Mouse (Mus musculus): ENCODE measurements at regions not wholly inside any gene's neighbourhood (a gene's known extent, or its start where the extent isn't known, plus 50 kb on each side); places are given as distances from the start of the nearest gene placed in this dataset.
A peak's percentile ranks its signal among the peaks of the same experiment; 100 is the strongest.
"Not testable (repeated sequence)": the region's sequence is repeated elsewhere in the genome, so short reads cannot be mapped to it uniquely, and the experiment has no call there.

DNA sequence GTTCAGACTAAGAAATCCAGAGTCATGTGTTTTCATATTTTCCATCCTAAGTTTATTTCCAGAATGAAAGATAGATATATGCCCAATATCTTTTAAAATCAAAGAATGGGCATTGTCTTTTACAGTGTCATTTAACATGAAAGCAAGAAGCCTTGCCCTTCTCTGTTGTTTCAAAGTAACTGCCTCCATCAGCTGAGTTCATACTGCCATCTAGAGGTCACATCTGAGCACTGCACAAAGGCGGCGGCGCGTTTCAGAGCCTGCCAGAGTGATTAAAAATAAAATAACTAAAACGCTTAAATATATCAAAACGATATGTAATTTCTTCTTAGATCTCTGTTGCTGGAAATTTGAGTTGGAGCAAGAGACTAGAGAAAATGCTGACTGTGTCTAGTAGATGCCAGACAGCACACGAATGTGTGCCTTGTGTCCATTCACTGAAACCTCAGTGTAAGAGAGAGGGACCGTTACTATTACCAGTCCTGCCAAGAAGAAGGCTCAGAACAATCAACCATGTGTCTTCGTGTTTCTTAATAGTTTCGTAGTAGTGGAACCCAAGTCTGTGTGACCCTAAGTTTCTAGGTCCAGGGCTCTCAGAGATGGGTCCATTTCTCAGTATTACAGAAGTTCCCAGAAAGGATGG is 123.0 kb upstream of the Daam1 start:
- peak; percentile 44 for DNase-seq (ENCODE audit: inconsistent ontology term)

DNA sequence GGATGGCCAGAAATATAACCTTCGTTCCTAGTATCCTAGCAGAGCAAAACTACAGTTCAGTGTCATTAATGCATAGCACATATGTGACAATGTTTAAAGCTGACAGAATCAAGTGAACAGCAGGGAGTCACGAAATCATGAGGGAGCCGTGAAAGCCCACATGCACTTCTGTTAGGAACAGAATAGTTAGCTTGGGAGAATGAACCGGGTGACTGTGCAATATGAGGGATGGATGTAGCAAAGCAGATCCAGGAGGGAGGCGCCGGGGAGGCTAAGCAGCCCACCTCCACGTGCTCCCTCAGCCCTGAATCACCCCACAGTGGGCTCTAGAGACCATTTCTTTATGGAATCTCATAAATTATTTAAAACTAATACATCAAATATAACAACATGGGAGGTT is 116.3 kb upstream of the Daam1 start:
- DNase-seq (ENCODE audit: inconsistent ontology term) = no peak

DNA sequence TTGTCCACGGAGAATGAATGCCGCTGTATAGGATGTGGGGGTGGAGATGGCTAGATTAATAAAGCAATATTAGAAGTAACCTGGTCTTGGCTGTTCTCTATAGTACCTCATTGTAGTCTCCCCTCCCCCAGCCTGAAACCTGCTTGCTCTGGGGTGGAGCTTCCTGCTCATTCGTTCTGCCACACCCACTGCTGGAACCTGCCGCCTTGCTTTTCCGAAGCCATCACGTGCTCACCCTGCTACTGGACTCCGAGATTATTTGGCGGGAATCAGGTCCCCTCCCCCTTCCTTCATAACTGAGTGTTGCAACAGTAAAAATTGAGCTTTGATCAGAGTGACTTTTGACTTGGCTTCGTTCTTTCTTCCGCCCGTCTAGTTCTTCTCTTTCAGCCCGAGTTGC is 112.5 kb upstream of the Daam1 start:
- not testable (repeated sequence) for DNase-seq (ENCODE audit: inconsistent ontology term)

DNA sequence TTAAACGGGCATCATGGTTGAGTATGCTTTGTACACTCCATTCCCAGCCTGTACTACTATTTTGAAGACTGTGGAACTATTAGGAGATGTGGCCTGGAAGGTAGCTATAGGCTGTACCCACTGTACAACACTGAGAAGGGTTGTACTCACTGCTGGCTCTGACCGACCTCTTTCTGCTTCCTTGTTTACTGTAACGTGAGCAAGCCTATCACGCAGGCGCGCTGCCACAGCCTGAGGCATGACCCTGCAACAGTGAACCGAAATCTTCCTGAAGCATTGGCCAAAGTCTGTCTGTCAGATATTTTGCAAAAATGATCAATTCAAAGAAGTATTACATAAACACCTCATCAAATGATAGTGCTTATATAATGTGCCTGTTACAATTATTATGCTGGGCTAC is 112.0 kb upstream of the Daam1 start:
- no peak for DNase-seq (ENCODE audit: inconsistent ontology term)

DNA sequence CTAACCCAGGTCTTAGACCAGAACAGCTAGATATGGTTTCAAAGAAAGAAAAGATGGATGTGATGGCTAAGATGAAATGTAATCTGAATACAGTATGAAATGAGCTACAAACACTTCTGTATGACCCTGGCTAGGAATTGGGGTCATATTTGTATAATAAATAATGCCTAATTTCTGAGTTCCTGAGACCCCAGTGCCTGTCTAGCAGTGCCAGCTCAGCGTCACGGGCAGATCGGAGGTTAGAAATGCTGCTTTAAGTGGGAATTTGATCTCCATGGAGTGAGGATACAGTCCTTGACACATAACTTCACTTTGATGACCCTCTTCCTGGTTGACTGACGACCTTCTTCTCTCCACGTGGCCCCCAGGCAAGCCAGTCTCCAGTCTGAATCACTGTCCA is 105.7 kb upstream of the Daam1 start:
- DNase-seq (ENCODE audit: inconsistent ontology term) = no peak

DNA sequence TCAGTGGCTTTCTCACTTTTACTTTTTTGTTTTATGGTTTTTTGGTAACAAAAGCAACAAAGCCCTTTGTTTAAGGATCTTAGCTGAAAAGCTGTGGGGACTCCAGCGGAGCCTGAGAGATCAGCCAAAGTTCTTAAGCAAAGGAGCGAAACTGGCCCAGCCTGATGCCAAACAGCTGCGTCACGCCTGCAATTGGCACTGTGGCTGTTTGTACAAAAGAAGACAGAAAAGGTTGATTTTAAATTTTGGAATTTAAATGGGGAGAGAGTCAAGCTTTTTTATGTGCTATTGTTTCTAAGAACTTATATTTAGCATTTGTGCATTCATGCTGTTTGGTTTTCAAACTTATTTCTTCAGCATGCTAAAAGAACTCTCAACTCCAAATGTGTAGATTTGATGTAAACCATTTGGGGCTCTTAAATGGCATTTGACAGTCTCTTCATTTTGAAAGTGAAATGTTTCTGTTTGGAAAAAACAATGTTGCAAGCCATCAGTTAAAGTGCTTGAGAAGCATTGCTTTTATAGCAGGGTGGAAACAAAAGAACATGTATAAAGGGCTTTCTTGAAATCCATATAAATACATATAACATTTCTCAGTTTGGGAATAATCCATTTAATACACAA is 105.1 kb upstream of the Daam1 start:
- peak; percentile 56 for DNase-seq (ENCODE audit: inconsistent ontology term)

DNA sequence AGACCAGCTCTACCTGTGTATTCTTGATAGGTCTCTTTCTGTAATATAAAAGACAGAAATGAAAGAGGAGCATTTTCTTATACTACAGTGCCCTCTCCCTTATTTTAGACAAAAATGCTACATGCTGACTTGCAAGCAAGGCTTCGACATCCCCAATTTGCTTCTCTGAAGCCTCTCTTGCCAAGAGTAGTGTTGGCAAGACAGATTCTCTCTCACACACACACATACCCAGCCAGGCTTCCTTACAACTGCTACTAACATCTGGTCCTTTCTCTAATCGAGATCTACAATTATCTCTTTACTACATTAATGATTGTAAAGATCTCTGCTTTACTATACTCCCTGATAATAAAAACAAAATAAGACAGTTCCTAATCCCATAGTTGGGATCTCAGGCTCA is 87.5 kb upstream of the Daam1 start:
- no peak for DNase-seq (ENCODE audit: inconsistent ontology term)

DNA sequence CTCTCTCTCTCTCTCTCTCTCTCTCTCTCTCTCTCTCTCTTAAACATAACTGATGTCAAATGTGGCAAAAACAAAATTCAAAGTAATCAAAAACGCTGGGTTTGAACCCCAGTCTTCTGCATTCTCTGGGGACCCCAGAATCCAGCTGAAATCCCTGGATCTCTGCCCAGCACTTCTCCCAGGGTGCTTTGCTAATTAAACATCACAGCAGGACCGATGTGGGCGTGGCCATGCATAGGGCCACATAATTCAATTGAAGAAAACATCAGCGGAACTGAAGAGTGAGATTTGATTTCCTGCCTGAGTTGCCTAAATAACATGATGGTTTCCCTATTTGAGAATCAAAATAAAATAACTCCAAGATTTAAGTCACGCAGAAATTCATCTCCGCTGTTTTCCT is 84.9 kb upstream of the Daam1 start:
- DNase-seq (ENCODE audit: inconsistent ontology term) = no peak

DNA sequence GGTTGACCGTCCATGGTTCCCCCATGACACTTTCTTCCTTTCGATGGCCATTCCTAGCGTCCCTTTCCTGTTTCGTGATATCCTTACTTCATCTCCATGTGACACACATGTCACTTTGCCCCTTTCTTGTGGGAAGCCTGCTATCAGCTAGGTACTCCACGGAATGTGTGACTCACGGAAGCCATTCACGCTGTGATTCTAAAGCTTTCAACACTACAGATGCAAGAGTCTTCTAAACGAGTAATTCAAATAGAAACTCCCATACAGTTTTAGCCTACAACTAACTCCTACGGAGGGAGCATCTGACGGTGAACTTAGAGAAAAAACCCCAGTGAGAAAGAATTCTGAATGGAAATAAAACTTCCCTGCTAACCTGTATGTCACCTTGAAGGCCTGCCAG is 83.5 kb upstream of the Daam1 start:
- no peak for DNase-seq (ENCODE audit: inconsistent ontology term)

DNA sequence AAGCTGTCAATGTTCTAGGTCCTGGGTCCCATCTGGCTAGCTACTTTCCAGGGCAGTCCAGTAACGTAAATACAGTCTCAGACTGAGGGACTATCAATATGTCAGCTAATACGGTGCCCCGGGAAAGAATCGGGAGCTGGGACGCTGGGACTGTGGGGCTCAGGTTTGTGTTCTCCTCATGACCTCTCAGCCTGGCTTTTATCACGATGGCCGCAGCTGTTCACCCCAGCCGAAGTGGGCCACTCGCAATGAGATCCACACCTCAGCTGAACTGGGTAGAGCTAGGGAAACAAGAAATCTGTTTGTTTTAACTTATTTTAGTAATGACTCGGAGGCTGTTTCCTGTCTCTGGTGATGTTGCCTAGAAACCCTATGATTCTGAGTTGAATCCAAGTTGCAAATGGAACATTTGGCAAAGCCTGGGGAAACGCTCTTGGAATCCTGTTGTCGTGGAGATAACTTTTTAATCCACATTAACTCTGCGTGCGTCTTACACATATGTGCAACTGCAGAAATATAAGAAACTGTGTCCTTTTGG is 83.0 kb upstream of the Daam1 start:
- DNase-seq (ENCODE audit: inconsistent ontology term) = peak; percentile 26

DNA sequence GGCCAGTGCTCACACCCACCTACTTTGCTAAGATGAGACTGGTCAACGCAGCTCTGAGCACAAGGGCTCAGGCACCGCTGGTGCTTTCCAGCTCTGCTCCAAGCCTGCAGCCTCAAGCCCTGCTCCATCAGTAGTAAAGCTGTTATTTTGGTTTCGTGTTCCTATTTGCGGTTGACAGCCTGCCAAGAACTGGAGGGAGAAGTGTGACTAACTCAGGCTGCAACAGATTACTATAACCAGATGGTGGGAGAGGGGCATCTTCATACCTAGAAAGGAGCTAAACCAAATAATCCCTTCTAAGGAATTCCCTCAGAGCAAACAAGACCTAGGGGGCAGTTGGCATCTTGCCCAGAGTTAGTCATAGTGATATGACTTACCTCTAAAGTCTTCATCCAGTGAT is 82.1 kb upstream of the Daam1 start:
- DNase-seq (ENCODE audit: inconsistent ontology term) = peak; percentile 63

DNA sequence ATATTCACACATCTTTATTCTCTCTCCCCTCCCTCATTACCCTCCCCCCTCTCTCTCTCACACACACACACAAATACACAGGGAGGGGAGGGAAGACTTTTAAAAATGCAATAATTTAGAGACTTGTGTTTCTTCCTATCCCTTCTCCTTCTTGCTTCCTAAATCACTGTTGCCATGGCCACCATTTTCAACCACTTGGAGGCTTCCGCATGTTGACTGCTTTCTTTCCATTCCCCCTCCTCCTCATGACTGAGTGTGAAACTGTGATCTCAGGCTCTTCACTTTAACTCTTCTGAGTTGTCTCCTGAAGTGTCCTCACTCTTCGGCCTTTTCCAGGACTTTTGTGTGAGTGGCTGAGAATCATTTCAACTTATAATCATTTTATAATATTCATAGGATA is 81.2 kb upstream of the Daam1 start:
- DNase-seq (ENCODE audit: inconsistent ontology term) = no peak

DNA sequence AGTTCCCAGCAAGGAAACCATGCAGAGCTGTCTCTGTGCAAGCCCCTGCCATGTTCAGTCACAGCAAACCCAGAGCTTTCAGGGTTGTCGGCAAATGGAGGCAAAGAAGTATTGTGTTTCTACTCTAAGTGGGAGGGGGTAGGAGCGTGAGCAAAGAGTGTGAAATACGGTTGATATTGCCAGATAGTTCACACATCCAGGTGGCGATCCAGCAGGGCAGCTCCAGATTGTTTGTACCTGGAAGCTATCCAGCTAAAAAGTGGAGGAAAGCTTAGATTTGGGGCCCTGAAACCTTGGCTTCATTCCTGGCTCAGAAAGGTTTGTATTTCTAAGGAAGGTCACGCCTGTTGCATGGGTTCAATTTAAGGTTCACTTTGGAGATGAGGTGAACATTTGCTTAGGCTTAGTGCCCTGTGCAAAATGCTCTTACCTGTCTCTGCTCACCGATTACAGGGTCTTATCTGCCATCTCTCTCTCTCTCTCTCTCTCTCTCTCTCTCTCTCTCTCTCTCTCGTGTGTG is 78.1 kb upstream of the Daam1 start:
- no peak for DNase-seq (ENCODE audit: inconsistent ontology term)

DNA sequence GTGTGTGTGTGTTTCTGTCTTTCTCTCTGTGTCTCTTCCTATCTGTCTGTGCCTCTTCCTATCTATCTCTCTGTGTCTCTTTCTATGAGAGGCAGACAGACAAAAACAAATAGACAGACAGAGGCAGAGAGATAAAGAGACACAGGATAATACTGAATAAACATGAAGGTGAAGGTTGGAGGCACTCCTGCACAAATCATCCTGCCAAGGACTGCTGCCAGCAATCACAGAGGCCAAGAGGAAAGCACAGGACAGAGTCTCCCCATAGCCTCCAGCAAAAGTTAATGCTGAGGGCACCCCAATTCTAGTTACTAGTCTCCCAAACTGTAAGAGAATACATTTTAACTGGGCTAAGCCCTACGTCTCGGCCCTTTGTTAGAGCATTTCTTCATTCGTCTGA is 77.6 kb upstream of the Daam1 start:
- no peak for DNase-seq (ENCODE audit: inconsistent ontology term)

DNA sequence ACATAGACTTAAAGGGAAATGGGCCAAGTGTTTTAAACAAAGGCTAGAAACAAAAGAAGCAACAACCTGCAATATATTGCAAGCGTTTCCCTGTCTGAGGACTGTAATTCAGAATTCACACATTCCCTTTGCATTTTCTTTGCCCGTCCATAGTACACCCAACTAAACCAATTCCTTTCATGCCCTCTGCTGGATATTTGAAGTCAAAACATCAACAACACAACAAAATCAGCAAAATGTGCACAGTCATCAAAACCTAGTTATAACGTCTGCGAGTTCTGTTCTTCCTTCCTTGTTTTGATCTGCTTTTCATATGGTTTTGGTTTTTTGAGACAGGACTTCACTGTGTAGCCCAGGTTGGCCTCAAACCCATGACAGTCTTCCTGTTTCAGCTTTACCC is 67.7 kb upstream of the Daam1 start:
- no peak for DNase-seq (ENCODE audit: inconsistent ontology term)

DNA sequence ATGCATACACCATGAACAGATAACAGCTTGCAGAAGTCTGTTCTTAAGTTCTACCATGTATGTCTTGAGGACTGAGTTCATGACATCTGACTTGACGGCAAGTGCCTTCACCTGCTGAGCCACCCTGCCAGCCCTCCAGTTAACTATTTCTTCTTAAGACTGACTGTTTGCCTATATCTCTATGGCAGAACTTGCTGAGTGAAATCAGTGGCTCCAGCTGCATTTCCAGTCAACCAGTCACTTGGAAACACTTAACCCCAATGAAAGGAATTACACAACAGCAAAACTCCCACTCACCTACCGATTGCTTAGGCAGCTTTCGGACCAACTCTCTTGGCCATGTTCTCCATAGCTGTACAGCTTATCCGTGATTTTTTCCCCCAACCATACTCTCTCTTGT is 64.8 kb upstream of the Daam1 start:
- no peak for DNase-seq (ENCODE audit: inconsistent ontology term)

DNA sequence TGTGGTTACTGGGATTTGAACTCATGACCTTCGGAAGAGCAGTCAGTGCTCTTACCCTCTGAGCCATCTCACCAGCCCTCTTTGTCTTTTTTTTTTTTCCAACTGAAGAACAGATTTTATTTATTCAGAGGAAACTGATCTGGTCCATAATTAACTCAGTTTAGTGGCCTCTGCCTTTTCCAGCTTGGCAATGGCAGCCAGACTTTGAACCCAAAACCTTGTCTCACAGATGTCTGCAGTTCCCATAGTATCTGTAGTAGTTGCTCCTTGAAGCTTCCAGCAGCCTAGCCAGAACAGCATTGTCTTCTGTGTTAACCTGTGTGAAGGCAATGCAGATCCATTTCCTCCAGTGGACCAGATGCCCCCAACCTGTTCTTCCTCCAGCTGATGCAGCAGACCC is 64.2 kb upstream of the Daam1 start:
- DNase-seq (ENCODE audit: inconsistent ontology term) = no peak

DNA sequence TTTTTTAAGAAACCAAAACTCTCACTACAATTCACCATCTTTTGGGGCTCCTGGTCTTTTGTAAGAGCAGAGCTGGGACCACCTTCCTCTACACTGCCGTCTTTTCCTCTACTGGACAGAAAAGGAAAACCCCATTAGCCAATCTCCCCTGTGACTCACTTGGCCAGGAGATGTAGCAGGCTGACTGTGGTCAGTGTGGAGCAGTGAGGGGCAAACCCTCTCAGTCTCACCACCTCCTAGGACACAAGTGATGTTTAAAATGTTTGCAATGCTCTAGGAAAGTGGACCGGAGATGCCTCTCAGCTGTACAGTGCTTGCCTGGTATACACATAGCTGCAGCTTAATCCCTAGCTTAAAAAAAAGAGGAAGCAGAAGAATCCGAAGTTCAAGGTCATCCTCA is 63.0 kb upstream of the Daam1 start:
- no peak for DNase-seq (ENCODE audit: inconsistent ontology term)

DNA sequence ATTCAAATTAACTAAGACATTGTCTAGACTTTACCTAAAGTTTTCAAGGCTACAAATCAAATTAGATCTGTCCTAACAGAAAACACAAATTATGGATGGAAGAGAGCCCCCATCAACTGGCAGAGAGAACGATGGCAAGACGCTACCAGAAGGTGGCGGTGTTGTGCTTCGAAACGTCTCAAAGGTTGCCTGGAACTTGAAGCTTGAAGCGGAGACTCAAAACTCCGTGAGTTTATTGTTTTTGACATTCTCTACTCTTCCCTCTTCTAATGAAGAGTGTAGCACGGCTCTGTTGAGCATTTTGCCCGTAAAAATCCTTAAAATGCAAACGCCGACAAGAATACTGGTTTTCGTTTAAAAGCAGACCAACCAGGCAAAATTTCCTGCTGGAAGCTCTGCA is 62.4 kb upstream of the Daam1 start:
- peak; percentile 71 for DNase-seq (ENCODE audit: inconsistent ontology term)

DNA sequence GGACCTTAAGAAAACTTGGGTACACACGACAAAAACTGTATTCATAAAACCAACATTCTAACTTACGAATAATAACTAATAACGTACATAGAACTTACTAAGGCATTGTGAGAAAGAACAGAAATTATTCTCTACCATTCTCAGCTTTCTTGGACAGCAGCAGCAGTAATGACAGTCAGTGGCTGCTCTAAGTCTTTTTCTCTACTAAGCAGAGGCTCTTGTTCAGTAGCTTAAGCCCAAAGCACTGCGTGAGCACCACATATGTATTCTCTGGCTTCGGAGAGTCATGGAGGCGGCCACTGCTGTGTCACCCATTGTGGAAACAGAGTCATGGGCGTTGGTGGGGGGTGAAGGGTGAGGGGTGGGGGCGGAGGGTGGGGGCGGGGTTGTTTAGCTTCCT is 62.0 kb upstream of the Daam1 start:
- DNase-seq (ENCODE audit: inconsistent ontology term) = no peak

DNA sequence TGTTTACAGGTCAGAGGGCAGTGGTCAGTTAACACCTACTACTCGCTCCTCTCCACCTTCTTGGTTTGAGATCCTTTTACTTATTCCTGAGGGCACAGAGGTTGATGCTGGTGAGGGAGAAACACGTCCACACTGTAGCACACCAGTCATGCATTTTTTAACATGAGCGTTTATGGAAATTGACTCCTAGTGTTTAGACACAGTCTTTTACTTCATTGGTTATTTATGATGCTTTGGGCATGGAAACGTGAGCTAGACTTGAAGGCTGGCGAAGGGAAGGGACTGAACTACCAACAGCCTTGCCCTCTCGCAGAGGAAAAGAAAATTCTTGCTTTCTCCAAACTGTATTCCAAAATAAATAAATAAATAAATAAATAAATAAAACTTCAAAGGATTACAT is 61.6 kb upstream of the Daam1 start:
- no peak for DNase-seq (ENCODE audit: inconsistent ontology term)

DNA sequence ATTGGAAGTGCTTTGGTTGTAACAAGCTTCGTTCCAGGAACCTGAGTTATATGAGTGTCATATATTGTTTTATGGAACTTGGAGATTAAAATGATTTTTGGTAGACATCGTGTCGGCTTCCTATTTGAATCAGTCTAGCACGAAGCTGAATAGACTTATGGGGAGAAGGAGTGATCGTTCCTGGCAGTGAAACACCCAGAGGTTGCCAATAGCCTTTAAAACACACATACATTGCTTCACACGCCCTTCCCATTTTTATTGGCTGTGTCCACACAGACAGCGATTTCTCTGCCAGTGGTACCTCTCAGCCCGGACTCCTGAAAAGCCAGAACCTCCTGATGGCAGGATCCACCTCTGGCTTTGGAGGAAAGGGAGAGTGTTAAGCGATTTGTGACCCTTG is 57.0 kb upstream of the Daam1 start:
- no peak for DNase-seq (ENCODE audit: inconsistent ontology term)

DNA sequence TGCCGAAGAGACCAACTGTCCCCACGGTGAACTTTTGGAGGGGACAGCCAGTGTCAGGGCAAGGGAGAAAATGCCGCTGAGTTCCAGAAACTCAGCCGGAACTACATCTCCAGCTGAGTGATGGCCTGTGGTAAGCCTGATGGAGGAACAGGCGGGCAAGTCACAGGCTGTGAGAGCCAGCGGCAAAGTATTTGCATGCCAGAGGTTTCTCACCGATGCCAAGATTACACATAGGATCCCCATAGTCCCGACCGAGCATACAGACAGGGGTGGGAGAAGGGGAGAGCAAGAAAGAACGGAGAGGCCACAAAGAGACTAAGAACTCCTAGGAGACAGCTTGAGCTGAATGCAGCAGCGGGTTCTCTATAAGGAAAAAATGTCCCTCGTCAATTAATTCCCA is 55.8 kb upstream of the Daam1 start:
- no peak for DNase-seq (ENCODE audit: inconsistent ontology term)

DNA sequence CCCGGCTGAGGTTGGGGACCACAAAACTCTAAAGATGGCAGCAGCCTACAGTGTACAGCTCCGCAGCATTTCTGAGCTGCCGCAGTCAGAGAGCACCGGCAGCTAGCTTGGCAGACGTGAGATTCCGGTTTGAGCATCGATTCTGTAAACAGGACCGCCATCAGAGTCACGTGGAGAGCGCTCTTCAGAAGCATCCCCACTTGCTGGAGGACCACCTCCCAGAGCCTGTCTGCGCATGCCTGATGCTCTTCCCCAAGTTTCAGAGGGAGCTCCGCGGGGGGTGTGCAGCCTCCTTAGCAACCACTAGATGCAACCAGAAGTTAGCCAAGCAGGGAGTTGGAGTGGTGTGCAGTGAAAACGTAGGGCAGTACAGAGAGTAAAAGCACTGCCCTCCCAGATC is 52.7 kb upstream of the Daam1 start:
- DNase-seq (ENCODE audit: inconsistent ontology term) = peak; percentile 37
